Mouse (Mus musculus) limb, embryonic 13.5 days (tissue): ENCODE results near the gene Fignl2. TPM values are rescaled to one million over a fixed set of nuclear protein-coding genes. Genes with fewer than 3 reads are reported as not detected.

ENCODE experiments used
- ATAC-seq: fragments of 200-750 bp; cut with Nextera tagmentation; 2 replicates; pipeline ENCODE4 v1.8.0; 2017; ENCODE audit warnings: low read depth, moderate number of reproducible peaks, moderate TSS enrichment; ENCODE audit not compliant: low FRiP score
- H3K27ac ChIP-seq: fragments of 300-500 bp; sonication (generic); 2 replicates; pipeline ENCODE4 v1.5.1; 2015; ENCODE audit warnings: inconsistent platforms, mild to moderate bottlenecking, moderate library complexity
- H3K27me3 ChIP-seq: fragments of 300-500 bp; sonication (generic); 2 replicates; pipeline ENCODE4 v1.6.1; 2015; ENCODE audit warnings: mild to moderate bottlenecking, inconsistent platforms
- H3K36me3 ChIP-seq: fragments of 300-500 bp; sonication (generic); 2 replicates; pipeline ENCODE4 v1.6.1; 2015; ENCODE audit warnings: inconsistent platforms, mild to moderate bottlenecking, moderate library complexity
- H3K4me1 ChIP-seq: fragments of 300-500 bp; sonication (generic); 2 replicates; pipeline ENCODE4 v1.6.1; 2015; ENCODE audit warnings: inconsistent platforms
- H3K4me2 ChIP-seq: fragments of 300-500 bp; sonication (generic); replicated peaks from 2 replicates; pipeline ENCODE4 v1.6.1; 2015; ENCODE audit warnings: inconsistent platforms, mild to moderate bottlenecking, moderate library complexity
- H3K4me3 ChIP-seq: fragments of 300-500 bp; sonication (generic); 2 replicates; pipeline ENCODE4 v1.5.1; 2015; ENCODE audit warnings: moderate library complexity, mild to moderate bottlenecking, inconsistent platforms
- H3K9ac ChIP-seq: fragments of 300-500 bp; sonication (generic); 2 replicates; pipeline ENCODE4 v1.6.1; 2015; ENCODE audit warnings: mild to moderate bottlenecking, inconsistent platforms
- H3K9me3 ChIP-seq: fragments of 300-500 bp; sonication (generic); 2 replicates; pipeline ENCODE4 v1.6.1; 2016; ENCODE audit warnings: inconsistent platforms
- WGBS: fragments of 180-500 bp; shearing (Covaris S2); methylation state at CpG from one replicate; pipeline ENCODE4 v1.1.7; 2015; 5-methylcytosine and 5-hydroxymethylcytosine counted together
- polyA plus RNA-seq: library from polyadenylated mRNA; unstranded; fragments of >200 nt; fragmentation: Nextera tagmentation; extraction: Ambion mirVana; gene quantifications from 2 replicates; pipeline ENCODE4 v1.2.1, GENCODE M21; 2015

Fignl2 gene
- polyA plus RNA-seq, 1 experiment from 2014 or later = 0.20 TPM

DNA sequence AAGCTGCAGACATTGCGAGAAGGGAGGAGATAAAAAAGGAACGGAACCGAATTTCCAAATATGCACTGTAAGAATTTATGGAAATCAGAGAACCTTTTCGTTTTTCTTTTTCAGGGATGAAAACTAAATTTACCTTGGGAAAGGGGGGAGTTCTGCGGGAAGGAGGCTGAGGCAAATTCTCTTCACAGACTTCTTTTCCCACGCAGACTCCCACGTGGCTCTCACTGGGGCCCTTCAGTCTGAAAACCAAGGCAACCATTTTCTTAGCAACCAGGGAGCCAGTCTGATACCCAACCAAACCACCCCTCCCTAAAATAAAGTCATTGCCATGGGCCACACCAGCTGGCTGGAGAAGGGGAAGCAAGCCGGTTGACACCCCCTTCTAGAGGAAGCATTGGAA, 72.7 kb downstream of the Fignl2 start:
- Histone ChIP-seq H3K27ac (no peak overlapping the region), H3K36me3 (no peaks in the 10 kb centered on the region), H3K9me3 (no peaks in the 10 kb centered on the region), H3K9ac (no peak overlapping the region), H3K4me2 (no peak overlapping the region), H3K4me3 (no peak overlapping the region), H3K27me3 (no peaks in the 10 kb centered on the region), H3K4me1 (0 out of 2 replicates have a peak, but pooled peaks cover 13% of the 10 kb centered on the region)
- 81% methylated on average over 8 of the region's 8 CpGs for WGBS
- no peak for ATAC-seq

DNA sequence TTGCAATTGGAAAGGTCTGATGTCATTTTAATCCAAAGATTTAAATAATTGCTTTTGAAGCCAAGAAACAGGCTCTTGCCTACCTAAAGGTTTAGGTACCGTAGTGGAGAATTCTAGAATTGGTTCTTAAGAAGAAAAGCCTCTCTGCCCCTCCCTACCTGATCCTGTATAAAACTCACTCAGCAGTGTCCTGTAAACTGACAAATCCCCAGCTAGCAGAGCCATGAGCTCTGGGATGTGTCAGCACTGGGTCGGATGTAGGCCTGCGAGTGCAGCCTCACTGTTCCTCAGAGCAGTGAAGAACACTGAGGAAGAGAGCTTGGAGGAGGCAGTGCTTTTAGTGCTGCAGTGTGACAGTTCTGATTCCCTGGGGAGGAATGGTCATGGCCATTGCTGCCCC, 73.8 kb downstream of the Fignl2 start:
- WGBS = 57% methylated on average over 3 of the region's 3 CpGs

DNA sequence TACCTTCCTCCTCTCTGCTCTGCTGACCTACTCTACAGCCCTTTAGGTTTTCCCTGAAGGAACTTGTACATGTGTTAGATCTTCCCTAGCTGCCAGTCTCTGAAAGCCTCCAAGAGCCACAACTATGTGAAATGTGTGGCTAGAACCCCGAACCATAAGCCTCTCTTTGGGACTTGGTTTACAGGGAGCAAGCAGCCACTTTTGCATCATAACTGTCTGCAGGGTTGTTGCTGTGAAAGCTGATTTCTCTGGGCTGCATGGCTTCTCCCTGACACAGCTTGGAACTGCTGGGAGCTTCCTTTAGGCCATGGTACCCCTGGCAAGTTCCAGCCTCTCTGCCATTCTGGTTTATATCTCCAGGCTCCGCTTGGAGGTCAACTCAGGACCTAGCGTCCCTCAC, 75.9 kb downstream of the Fignl2 start:
- H3K4me1 ChIP-seq = 0 out of 2 replicates have a peak, but pooled peaks cover 10% of the 10 kb centered on the region
- H3K27ac ChIP-seq = no peak overlapping the region
- no peaks in the 10 kb centered on the region for H3K9me3 ChIP-seq
- WGBS = 86% methylated on average over 3 of the region's 3 CpGs
- ATAC-seq = no peak
- H3K4me3 ChIP-seq = no peak overlapping the region
- H3K9ac ChIP-seq = no peak overlapping the region
- H3K27me3 ChIP-seq = no peaks in the 10 kb centered on the region
- H3K36me3 ChIP-seq = no peaks in the 10 kb centered on the region
- H3K4me2 ChIP-seq = no peak overlapping the region

More for the DNA sequence above, 73.8 kb downstream of the Fignl2 start:
- Histone ChIP-seq H3K36me3 (no peaks in the 10 kb centered on the region), H3K27me3 (no peaks in the 10 kb centered on the region), H3K4me3 (no peak overlapping the region), H3K27ac (no peak overlapping the region), H3K4me1 (0 out of 2 replicates have a peak, but pooled peaks cover 13% of the 10 kb centered on the region), H3K9me3 (no peaks in the 10 kb centered on the region), H3K4me2 (no peak overlapping the region), H3K9ac (no peak overlapping the region)
- ATAC-seq = no peak

DNA sequence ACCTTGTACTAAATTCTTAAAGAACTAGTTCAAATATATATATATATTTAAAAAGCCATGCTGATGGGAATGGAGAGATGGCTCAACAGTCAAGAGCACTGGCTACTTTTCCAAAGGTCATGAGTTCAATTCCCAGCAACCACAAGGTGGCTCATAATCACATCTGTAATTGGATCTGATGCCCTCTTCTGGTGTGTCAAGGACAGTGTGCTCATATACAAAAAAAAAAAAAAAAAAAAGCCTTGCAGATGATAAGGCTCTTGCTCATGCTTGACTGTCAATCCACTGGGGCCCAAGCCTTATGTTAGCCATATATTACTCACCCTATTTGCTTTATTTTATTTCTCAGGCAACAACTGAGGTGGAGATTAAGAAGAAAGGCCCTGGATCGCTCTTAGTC, 76.7 kb downstream of the Fignl2 start:
- H3K4me1 ChIP-seq = 0 out of 2 replicates have a peak, but pooled peaks cover 2% of the 10 kb centered on the region
- no peak overlapping the region for H3K4me2 ChIP-seq
- no peak for ATAC-seq
- no peaks in the 10 kb centered on the region for H3K36me3 ChIP-seq
- H3K27me3 ChIP-seq = no peaks in the 10 kb centered on the region
- no peaks in the 10 kb centered on the region for H3K9me3 ChIP-seq
- no peak overlapping the region for H3K4me3 ChIP-seq
- no peak overlapping the region for H3K9ac ChIP-seq
- 93% methylated on average over 1 of the region's 1 CpGs for WGBS
- H3K27ac ChIP-seq = no peak overlapping the region

Other genes with a start within 250 kb of the Fignl2 start
- 5.5 and 6.1 TPM in 2 replicates for gene Scn8a, start 208.7 kb downstream of the Fignl2 start, polyA plus RNA-seq
- gene Gm47841, start 31.2 kb downstream of the Fignl2 start, polyA plus RNA-seq = not detected in 2 replicates
- not detected in 2 replicates for gene Ankrd33, start 37.2 kb upstream of the Fignl2 start, polyA plus RNA-seq
- gene Acvrl1, start 50.0 kb upstream of the Fignl2 start, polyA plus RNA-seq = 9.6 TPM in 2 replicates
- 6.1 and 7.1 TPM in 2 replicates for gene Acvr1b, start 95.5 kb upstream of the Fignl2 start, polyA plus RNA-seq
- 5.7 and 6.0 TPM in 2 replicates for gene Grasp, start 145.6 kb upstream of the Fignl2 start, polyA plus RNA-seq
- 10.0 and 10.3 TPM in 2 replicates for gene Nr4a1, start 175.7 kb upstream of the Fignl2 start, polyA plus RNA-seq
- 64.1 and 70.4 TPM in 2 replicates for gene Atg101, start 205.7 kb upstream of the Fignl2 start, polyA plus RNA-seq
- 1.5 and 1.9 TPM in 2 replicates for gene 6030408B16Rik, start 214.6 kb upstream of the Fignl2 start, polyA plus RNA-seq